In genomic region chr9:35559009-35559890, GRCm38 (mm10) we compare ENCODE assay signal across 8 mouse cellular contexts. TPM values are rescaled to one million over a fixed set of nuclear protein-coding genes. Genes with fewer than 3 reads are reported as not detected.
DNase-seq lines count a peak whose midpoint lies in the region; ATAC-seq and TF ChIP-seq lines count a peak whose summit lies in the region.

No protein-coding gene starts in this region.

- H3K27me3 ChIP-seq in hindbrain, postnatal 0 days (ENCODE audit: insufficient read depth, low read length), result no peaks in the 10 kb centered on the region

- H3K4me1 ChIP-seq in hindbrain, postnatal 0 days (ENCODE audit: insufficient read depth, low read length), result peaks cover 3% of the 10 kb centered on the region; the same call in 1 of the 2 replicates

- DNase-seq in cerebellum, postnatal 4 days (ENCODE audit: low spot score in 2 of 2), result peak; percentile 68 to 83
- peak; percentile 63 for DNase-seq in gastrocnemius, adult 18-20 months (ENCODE audit: low spot score)
- DNase-seq in hindbrain, postnatal 0 days (ENCODE audit: low spot score), result peak; percentile 97
- DNase-seq in left cerebral cortex, adult 18-20 months (ENCODE audit: low spot score in 2 of 2), result peak; percentile 83 to 87
- peak; percentile 75 to 79 for DNase-seq in lung, postnatal 4 days
- peak; percentile 95 for DNase-seq in retina, postnatal 1 day
- DNase-seq in thymus, postnatal 4 days, result peak; percentile 85

- ATAC-seq in activated CD4-positive, CD25-positive, alpha-beta regulatory T cell, adult 4 months, result peak; percentile 93
- ATAC-seq in hindbrain, postnatal 0 days, result peak; percentile 86

- H3K27ac ChIP-seq in hindbrain, postnatal 0 days, result peak overlapping the region; percentile 86

- H3K9ac ChIP-seq in hindbrain, postnatal 0 days (replicated peaks; ENCODE audit: low read length), result peak overlapping the region; percentile 64

- peak overlapping the region; percentile 71 for H3K4me3 ChIP-seq in hindbrain, postnatal 0 days (ENCODE audit: low read length)

- H3K36me3 ChIP-seq in hindbrain, postnatal 0 days (ENCODE audit: insufficient read depth, low read length), result peaks cover 4% of the 10 kb centered on the region

- H3K4me2 ChIP-seq in hindbrain, postnatal 0 days (ENCODE audit: low read depth, low read length), result peak overlapping the region; percentile 87

- WGBS in hindbrain, postnatal 0 days, result 3% methylated on average over 31 of the region's 31 CpGs

- no peak for TF ChIP-seq CTCF in hindbrain, postnatal 0 days (IDR thresholded peaks at IDR 0.05; ENCODE audit: low read depth)

- no peaks in the 10 kb centered on the region for H3K9me3 ChIP-seq in hindbrain, postnatal 0 days (ENCODE audit: low read length)

RNA-seq across cellular contexts. Expression of gene Pus3, which starts 0.9 kb away (rescaled TPM):
- 10 to 100 TPM; 21.0 to 27.0 TPM for polyA plus RNA-seq in activated CD4-positive, CD25-positive, alpha-beta regulatory T cell, adult 4 months (2017; shearing (Covaris generic))
- total RNA-seq in gastrocnemius, adult 18-20 months (2021), result 10 to 100 TPM in 1 of 2 experiments, 1 to 10 TPM in 1; 9.2 to 10.3 TPM
- total RNA-seq in hindbrain, postnatal 0 days (2014; rRNA removed), result 8.3 and 10.2 TPM in 2 replicates
- polyA plus RNA-seq in hindbrain, postnatal 0 days (2015; fragmentation: Nextera tagmentation; extraction: Ambion mirVana), result 12.2 and 13.7 TPM in 2 replicates
- 10 to 100 TPM; 12.0 to 12.1 TPM for total RNA-seq in left cerebral cortex, adult 18-20 months (2021)

RNA-seq across cellular contexts. Expression of gene Ddx25, which starts 0.9 kb away (rescaled TPM):
- under 1 TPM; 0.09 to 0.17 TPM for polyA plus RNA-seq in activated CD4-positive, CD25-positive, alpha-beta regulatory T cell, adult 4 months (2017; shearing (Covaris generic))
- not detected for total RNA-seq in gastrocnemius, adult 18-20 months (2021)
- 19.7 and 19.8 TPM in 2 replicates for total RNA-seq in hindbrain, postnatal 0 days (2014; rRNA removed)
- polyA plus RNA-seq in hindbrain, postnatal 0 days (2015; fragmentation: Nextera tagmentation; extraction: Ambion mirVana), result 23.3 and 24.4 TPM in 2 replicates
- total RNA-seq in left cerebral cortex, adult 18-20 months (2021), result 10 to 100 TPM; 17.7 to 18.4 TPM

RNA-seq across cellular contexts. Expression of gene Pate2, which starts 10.8 kb away (rescaled TPM):
- polyA plus RNA-seq in activated CD4-positive, CD25-positive, alpha-beta regulatory T cell, adult 4 months (2017; shearing (Covaris generic)), result under 1 TPM in 1 of 2 experiments, not detected in 1; 0.25 TPM
- not detected for total RNA-seq in gastrocnemius, adult 18-20 months (2021)
- total RNA-seq in hindbrain, postnatal 0 days (2014; rRNA removed), result 0.47 and 0.79 TPM in 2 replicates
- polyA plus RNA-seq in hindbrain, postnatal 0 days (2015; fragmentation: Nextera tagmentation; extraction: Ambion mirVana), result 0.41 and 0.67 TPM in 2 replicates
- total RNA-seq in left cerebral cortex, adult 18-20 months (2021), result under 1 TPM; 0.93 to 0.98 TPM

RNA-seq across cellular contexts. Expression of gene Hyls1, which starts 10.9 kb away (rescaled TPM):
- 1 to 10 TPM; 8.7 to 8.8 TPM for polyA plus RNA-seq in activated CD4-positive, CD25-positive, alpha-beta regulatory T cell, adult 4 months (2017; shearing (Covaris generic))
- total RNA-seq in gastrocnemius, adult 18-20 months (2021), result under 1 TPM; 0.80 to 0.95 TPM
- 9.6 and 9.7 TPM in 2 replicates for total RNA-seq in hindbrain, postnatal 0 days (2014; rRNA removed)
- 9.5 and 11.8 TPM in 2 replicates for polyA plus RNA-seq in hindbrain, postnatal 0 days (2015; fragmentation: Nextera tagmentation; extraction: Ambion mirVana)
- 1 to 10 TPM; 9.0 to 9.1 TPM for total RNA-seq in left cerebral cortex, adult 18-20 months (2021)

RNA-seq across cellular contexts. Expression of gene Gm1113, which starts 41.2 kb away (rescaled TPM):
- not detected for polyA plus RNA-seq in activated CD4-positive, CD25-positive, alpha-beta regulatory T cell, adult 4 months (2017; shearing (Covaris generic))
- total RNA-seq in gastrocnemius, adult 18-20 months (2021), result not detected
- not detected in 2 replicates for total RNA-seq in hindbrain, postnatal 0 days (2014; rRNA removed)
- not detected in 2 replicates for polyA plus RNA-seq in hindbrain, postnatal 0 days (2015; fragmentation: Nextera tagmentation; extraction: Ambion mirVana)
- not detected for total RNA-seq in left cerebral cortex, adult 18-20 months (2021)

Comparison
In these comparisons a context has a peak if more than half of its experiments do, and no peak if none do; other contexts are left out.
1. Peak in every context shown above with its lines: DNase-seq, ATAC-seq, H3K4me3 ChIP-seq and H3K27ac ChIP-seq.
2. RNA of gene Ddx25, which starts 0.9 kb away (total RNA-seq): 19.7 to 19.8 TPM in hindbrain, postnatal 0 days and 17.7 to 18.4 TPM in left cerebral cortex, adult 18-20 months; not detected in gastrocnemius, adult 18-20 months; every median in the first group is over 10 times any median in the second.